Mouse (Mus musculus) ovary, postnatal 36 days (tissue): ENCODE data around the gene Olfr1134.
"Not testable (repeated sequence)": the region's sequence is repeated elsewhere in the genome, so short reads cannot be mapped to it uniquely, and the experiment has no call there.

ENCODE experiments used
- DNase-seq: peaks from one replicate; pipeline ENCODE4 v3.0.0; 2022; ENCODE audit warnings: low spot score, mixed read lengths

The Olfr1134 gene

DNA sequence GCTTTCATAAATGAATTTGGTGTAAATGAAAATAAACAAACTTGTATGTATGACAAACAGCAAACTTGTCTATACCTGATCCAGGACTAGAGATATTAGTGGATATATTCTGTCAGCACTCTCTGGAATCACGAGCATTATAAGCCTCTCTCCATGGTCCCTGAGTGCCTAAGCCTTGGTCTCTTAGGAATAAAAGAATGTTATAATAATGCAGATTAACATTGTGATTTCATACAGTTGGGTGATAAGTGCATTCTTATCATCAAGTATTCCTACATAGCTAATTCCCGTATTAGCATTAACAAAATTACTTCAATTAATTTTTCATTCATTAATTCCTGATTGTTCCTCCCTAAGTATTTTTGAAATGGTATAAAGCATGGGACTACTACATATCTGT, at the start of gene Olfr1134:
Gene Olfr1134, minus strand, starts transcription at position 101 of the 400 bp plus-strand sequence.
- DNase-seq, result no peak

DNA sequence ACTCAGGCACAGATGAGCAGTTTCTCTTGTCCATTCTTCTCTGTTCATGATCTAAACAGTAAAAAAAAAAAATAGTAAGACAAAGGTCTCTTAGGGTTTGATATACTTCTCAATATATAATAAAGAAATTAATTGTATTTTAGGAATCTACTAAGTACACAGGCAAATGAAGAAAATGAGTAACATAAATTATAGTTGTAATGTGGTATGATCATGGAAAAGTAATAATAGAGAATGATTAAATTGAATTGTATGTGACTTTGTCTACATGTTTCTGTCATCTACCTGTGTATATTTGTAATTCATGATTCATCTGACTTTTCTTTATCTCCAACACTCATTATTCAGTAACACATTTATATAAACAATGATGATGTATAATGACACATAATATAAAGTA, 35.6 kb upstream of the Olfr1134 start, which contains the start of gene Olfr1136:
Gene Olfr1136, minus strand, starts transcription at position 101 of the 400 bp plus-strand sequence.
- DNase-seq, result no peak

DNA sequence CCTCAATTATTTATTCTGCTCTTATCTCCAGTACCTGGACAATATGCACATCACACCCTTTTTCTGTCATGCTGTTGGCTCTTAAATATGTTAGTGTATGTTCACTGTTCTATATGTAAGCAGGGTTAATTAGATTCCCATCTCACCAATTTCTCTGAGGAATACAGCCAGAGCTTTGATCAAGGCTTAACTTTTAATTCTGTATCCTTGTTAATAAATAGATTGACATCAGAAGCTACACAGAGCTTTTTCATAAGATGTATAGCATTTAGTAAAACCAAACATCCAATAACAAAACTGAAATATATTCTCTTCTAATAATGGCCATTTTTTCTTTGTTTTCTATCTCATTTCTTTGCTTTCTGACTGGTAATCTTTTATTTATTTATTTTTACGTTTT, 15.3 kb upstream of the Olfr1134 start, which contains the start of gene Olfr1135:
Gene Olfr1135, minus strand, starts transcription at position 101 of the 400 bp plus-strand sequence.
- DNase-seq, result no peak

DNA sequence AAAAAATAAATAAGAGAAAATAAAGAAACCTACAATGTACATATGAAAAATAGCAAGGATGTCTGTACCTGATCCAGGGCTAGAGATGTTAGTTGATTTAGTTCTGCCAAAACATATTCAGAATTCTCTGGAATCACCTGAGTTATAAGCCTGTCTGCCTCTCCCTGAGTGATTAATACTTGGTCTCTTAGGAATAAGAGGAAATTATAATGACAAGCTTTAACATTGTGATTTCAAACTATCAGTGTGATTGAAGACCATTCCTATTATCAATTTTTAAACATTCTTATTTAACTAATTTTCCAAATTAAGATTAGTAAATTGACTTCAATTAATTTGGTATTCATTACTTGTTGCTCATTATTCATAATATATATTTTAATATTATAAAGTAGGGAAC, 11.0 kb downstream of the Olfr1134 start, which contains the start of gene Olfr1133:
Gene Olfr1133, minus strand, starts transcription at position 101 of the 400 bp plus-strand sequence.
- no peak for DNase-seq

DNA sequence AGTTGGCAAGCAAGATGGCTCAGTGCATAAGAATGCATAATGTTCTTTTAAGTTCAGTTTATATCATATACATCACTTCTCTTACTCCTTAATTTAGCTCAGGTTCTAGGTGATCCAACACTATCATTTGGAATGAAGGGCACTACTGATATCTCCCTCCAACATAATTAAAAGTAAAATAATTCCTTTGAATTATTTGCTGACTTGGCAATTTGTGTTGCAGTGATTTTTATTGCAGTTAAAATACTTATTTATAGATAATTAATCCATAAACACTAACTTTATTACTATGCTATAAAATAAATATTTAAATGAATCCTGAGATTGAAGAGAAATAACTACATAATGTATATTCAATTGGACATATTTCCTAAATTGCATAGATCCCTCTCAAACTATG, 15.8 kb downstream of the Olfr1134 start:
- DNase-seq, result no peak

DNA sequence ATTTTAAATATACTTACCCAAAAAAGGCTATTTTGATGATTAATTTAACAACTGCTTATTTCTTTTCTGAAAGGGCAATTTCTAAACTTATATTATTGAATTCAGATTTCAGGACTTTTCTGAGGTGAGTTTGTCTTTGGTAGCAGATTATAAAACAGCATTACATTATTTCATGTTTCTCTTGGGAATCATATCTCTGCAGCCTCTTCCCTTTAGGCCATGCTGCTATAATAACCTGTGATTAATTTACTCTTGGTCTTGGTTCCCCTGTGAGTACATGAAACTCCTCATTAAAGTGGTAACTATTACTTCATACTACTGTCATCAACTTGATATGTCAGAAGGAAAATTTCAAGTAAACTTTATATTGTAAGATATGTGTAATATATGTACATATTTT, 20.8 kb downstream of the Olfr1134 start, which contains the start of gene Olfr1132:
Gene Olfr1132, minus strand, starts transcription at position 101 of the 400 bp plus-strand sequence.
- no peak for DNase-seq

DNA sequence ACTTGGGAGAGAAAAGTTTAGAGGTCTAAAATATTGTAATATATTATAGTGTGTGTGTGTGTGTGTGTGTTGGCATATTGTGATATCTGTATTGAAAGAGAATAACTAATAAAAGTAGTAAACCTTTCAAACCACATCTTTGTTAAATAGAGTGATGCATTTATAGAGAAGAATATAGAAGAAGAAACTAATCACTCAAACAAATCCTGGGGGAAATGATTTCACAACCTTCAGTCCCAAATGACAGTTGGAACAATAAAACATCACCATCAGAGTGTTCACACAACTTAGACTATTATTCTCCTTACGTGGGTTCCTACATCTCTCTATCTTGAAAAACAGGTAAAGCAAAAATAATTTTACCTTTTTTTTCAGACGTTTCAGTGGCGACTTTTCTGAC, 31.5 kb downstream of the Olfr1134 start, which contains the start of gene Olfr1131:
Gene Olfr1131, plus strand, starts transcription at position 301 of the 400 bp plus-strand sequence.
- no peak for DNase-seq

DNA sequence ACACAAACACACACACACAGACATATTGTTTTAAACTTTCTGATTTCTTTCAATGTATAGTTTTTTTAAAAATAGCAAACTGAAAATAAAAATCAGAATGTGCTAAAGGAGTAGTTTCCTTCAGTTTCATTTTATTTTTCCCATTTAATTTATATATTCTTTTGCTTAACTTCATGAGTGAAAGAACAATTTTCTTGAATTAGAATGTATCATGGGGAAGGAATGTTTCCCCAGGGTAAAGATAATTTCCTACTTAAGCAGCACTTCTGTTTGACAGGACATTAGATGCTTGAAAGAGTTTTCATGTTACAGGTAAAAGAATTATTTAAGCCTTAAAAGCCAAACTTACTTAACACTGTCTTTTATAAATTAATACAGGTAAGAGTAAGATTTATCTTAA, 52.3 kb downstream of the Olfr1134 start, which contains the start of gene Olfr1130:
Gene Olfr1130, plus strand, starts transcription at position 301 of the 400 bp plus-strand sequence.
- not testable (repeated sequence) for DNase-seq
